Mouse (Mus musculus) embryonic fibroblast, embryonic 13.5 days (primary cell): Measurements from ENCODE around the gene Abhd14a.

ENCODE experiments used
- CTCF ChIP-seq: IDR thresholded peaks from 2 replicates; pipeline ENCODE4 v1.5.1; 2011; ENCODE audit warnings: mild to moderate bottlenecking, control low read depth, low read length, moderate library complexity, borderline replicate concordance; ENCODE audit not compliant: insufficient read depth
- POLR2A ChIP-seq: IDR thresholded peaks from 2 replicates; pipeline ENCODE4 v1.6.1; 2011; ENCODE audit warnings: low read depth, mild to moderate bottlenecking, control low read depth, low read length, moderate library complexity

DNA sequence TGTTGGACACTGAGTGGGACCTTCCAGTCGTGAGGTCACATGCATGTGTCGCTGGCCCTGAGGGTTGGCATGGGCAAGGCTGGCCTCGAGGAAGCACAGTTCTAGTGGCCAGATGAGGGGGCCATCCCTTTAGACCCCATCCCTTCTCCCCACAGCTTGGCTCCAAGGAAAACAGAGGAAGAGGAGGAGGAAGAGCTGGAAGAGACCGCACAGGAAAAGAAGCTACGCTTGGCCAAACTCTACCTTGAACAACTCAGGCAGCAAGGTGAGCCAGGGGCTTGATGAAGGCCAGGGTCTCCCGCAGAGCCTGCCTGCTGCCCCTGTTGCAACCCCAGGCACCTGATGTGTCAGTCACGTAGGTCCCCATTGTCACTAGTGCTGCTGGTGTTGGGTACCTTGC is 33.1 kb upstream of the Abhd14a start:
- TF ChIP-seq POLR2A (no peak), CTCF (no peak)
